Mouse (Mus musculus): ENCODE results near the gene Fdxacb1.

Fdxacb1 gene

GRCm38 (mm10) chr9:50768107-50769002 lies at the start of gene Fdxacb1:
TSS of gene Fdxacb1 (plus strand) at chr9:50768236.
- in situ Hi-C loops (cut with MseI, MboI), result no loop called here

DNA sequence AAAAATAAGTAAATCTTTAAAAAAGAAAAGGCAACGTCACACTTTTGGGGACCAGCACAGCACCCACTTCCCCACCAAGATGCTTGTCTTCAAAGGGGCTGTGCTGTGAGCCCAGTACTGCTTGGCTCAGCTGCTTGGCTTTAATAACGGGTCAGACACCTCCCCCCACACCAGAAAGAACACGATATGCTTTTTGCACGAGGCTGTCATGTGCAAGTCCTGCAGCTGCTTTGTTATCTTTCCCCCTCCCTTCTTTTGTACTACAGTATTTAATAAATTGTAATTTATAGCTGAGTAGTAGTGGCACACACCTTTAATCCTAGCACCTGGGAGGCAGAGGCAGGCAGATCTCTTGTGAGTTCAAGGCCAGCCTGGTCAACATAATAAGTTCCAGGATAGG lies 49.2 kb upstream of the Fdxacb1 start:
- in situ Hi-C loops (cut with MseI, MboI), result no loop called here

DNA sequence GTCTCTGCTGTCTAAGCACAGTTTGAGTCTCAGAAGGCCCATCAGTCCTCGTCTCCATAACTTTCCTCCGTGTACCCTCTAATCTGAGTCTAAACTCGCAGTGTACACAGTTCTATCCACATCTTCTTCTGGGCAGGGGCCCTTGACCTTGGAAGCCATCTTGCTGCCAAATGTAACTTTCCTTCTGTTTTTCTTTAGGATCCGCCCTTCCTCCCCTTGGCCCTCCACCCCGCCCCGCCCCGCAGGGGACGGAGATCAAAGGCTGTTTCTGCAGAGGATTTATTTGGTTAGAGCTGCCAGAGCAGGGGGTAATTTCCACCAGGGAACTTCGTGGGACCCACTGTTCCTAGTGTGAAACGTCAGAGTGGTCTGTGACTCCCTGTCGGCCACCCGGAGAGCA lies 47.0 kb upstream of the Fdxacb1 start:
- in situ Hi-C loops (cut with MseI, MboI), result no loop called here

DNA sequence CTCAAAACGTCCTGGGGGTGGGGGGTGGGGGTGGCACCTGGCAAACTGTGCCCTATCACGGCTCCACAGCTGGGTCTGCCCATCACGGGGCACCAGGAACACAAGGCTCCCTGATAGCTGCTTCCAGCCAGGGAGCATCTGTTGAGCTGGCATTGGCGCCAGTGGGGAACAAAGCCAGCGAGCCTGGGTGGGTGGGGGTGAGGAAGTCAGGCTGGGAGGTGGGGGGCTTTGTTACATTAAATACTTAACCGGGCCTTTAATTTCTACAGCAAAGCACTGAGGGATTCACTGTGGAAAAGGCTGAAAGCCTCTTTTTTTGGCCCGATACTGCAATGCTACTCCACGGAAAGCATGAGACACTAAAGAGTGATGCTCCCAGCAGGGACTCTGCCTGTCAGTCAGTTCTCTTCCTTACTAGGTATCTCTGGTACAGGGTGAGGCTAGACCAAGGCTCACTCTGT lies 45.6 kb upstream of the Fdxacb1 start:
- in situ Hi-C loops (cut with MseI, MboI), result no loop called here

DNA sequence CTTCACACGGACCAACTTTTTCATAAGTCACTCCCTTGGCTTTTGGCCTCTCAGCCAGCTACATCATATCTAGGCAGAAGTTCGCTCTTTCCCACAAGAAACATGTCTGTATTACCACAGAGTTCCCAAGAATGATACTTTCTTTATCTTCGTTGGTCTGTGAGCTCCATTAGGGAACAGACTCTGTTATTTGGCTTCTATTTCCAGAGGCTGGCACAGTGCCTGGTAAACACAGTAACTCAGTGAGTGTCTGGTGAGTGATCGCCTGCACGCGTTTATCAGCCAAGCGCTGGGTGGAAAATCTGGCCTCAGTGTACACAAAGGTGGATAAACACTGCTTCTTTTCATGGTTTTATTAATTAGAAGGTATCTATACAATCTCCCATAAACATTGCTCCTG lies 44.6 kb upstream of the Fdxacb1 start:
- in situ Hi-C loops (cut with MseI, MboI), result no loop called here

DNA sequence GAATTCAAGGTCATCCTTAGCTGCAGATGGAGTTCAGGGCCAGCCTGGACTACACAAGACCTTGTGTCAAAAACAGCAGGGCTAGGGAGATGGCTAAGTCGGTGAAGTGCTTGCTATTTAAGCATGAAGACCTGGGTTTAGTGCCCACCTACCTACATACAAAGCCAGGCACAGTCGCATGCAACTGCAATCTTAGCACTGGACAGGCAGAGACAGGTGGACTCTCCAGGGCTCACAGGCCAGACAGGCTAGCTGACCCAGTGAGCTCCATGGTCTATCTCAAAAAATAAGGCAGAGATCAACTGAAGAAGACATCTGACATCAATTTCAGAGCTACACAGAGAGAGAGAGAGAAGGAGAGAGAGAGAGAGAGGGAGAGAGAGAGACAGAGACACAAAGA lies 43.9 kb upstream of the Fdxacb1 start:
- in situ Hi-C loops (cut with MseI, MboI), result no loop called here

- in situ Hi-C loops (cut with MseI, MboI), result no loop called here
Observed at GRCm38 (mm10) chr9:50724661-50725330, 43.2 kb upstream of the Fdxacb1 start.

DNA sequence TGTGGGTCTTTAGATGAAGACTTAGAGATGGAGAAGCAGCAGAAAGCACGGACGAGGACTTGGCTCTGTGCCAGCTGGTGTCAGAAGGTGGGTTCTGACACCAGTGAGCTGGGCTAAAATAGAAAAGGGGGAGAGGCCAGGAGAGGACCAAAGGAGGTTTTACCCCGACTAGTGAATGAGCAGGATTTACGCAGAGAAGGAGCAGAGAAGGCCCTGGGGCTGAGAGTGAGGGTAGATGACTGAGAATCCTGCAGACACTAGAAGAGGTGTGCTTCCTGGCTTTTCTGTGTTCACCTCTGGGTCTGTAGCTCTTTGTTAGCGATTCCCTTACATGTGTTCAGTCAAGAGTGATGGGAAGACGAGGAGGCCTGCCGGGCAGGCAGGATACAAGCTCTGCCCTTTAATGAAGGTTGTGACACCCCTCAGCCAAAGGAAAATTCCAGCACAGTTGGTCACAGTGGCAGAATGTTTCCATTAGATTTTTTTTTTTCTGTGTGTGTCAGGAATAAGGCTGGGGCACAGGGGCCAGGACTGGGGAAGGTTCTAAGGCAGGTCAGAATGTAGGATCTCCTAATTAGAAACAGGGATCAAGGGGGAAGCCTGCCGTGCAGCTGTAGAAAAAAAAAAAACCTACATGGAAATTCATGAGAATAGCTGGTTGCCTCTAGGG lies 42.0 kb upstream of the Fdxacb1 start:
- in situ Hi-C loops (cut with MseI, MboI), result no loop called here

- in situ Hi-C loops (cut with MseI, MboI), result no loop called here
Observed at GRCm38 (mm10) chr9:50727171-50727924, 40.7 kb upstream of the Fdxacb1 start.

- in situ Hi-C loops (cut with MseI, MboI), result no loop called here
Observed at GRCm38 (mm10) chr9:50727925-50728651, 39.9 kb upstream of the Fdxacb1 start.

- in situ Hi-C loops (cut with MseI, MboI), result no loop called here
Observed at GRCm38 (mm10) chr9:50729600-50729999, 38.4 kb upstream of the Fdxacb1 start.

GRCm38 (mm10) chr9:50732560-50732959 lies 35.5 kb upstream of the Fdxacb1 start:
- in situ Hi-C loops (cut with MseI, MboI), result no loop called here

DNA sequence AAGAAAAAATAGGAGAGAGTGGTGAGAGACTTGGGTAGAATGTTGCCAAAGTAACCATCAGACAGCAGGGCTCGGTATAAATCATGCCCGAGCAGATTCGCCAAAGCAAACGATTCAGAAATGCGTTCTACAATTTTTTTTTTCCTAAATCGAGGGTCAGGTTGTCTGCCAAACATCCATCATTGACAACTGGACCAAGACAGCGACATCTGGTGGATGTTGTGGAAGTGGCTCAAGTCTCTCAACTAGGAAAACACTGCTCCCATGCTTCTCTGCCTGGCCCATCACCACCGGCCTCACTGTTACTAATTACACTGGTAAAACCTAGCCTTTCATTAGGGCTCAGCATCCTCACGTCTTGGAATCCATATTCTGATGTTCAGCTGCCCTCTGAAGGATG lies 33.0 kb upstream of the Fdxacb1 start:
- in situ Hi-C loops (cut with MseI, MboI), result no loop called here

GRCm38 (mm10) chr9:50738914-50739870 lies 28.8 kb upstream of the Fdxacb1 start, which contains the start of gene Dixdc1:
TSS of gene Dixdc1 (minus strand) at chr9:50739517.
- in situ Hi-C loops (cut with MseI, MboI), result no loop called here

DNA sequence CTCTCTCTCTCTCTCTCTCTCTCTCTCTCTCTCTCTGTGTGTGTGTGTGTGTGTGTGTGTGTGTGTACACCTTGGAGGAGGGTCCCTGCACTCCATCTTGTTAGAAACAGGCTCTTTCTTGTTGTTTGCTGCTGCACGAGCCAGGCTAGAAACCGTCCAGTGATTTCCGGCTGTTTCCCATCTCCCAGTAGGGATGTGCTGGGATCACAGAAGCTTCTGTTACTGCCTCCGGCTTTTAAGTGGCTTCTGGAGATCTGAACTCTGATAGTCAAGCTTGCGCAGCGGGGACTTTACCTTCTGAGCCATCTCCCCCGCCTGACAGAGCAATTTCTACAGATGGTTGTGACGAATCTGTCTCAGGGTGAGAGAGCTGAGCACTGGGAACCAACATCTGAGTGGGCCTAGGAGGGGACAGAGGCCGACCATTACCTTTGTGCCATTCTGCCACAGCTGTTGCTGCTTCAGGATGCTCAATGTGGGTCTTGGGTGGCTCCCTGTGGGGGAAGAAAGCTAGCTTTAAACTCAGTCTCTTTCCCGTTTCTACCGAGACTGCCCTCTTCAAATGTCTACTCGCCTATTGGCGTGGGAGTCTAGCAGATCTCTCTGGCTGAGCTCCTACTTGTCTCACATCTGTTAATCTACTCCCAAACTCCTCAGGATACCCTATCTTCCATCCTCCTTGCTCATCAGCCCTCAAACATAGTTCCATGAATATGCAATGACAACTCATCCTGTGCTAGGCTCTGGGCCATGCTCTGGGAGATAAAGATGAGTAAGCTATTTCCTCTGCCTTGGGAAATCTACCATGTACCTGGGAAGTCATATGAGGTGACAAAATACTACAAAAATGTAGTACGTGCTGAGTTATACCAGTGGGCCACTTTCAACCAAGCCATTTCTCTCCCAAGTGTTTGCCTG lies 26.9 kb upstream of the Fdxacb1 start:
- in situ Hi-C loops (cut with MseI, MboI), result no loop called here

DNA sequence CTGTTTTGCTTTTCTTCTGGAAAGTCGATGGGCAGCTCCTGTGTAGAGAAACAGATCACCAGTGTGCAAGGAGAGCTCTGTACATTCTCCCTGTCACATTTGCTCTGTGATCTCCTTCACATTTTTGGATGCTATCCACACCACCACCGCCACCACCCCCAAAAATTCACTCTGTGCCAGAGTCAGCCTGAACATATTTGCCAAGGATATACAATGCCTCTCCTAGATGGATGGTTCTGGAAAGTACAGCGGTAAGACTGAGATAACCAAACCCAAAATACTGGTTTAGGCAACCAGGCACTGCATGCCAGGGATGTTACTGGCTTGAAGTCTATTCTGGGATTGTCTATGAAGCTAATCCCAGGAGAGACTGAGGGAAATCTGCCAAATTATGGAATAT lies 25.8 kb upstream of the Fdxacb1 start:
- in situ Hi-C loops (cut with MseI, MboI), result no loop called here

GRCm38 (mm10) chr9:50742744-50743143 lies 25.3 kb upstream of the Fdxacb1 start:
- in situ Hi-C loops (cut with MseI, MboI), result no loop called here

GRCm38 (mm10) chr9:50745806-50746205 lies 22.2 kb upstream of the Fdxacb1 start:
- in situ Hi-C loops (cut with MseI, MboI), result no loop called here

Data from mouse trophoblast stem cell (cell line).